Mouse (Mus musculus) layer of hippocampus, adult 8-10 months (tissue): ENCODE results near the gene AI413582. TPM values are rescaled to one million over a fixed set of nuclear protein-coding genes. Genes with fewer than 3 reads are reported as not detected.

Experiments used
- DNase-seq, 2 experiments: peaks; one replicate each; pipeline ENCODE4 v3.0.0; 2022; ENCODE audit warnings: low spot score in 2 of 2
- total RNA-seq, 4 experiments: library from RNA; stranded (reverse); gene quantifications; 2 replicates each; pipeline ENCODE4 v1.2.4; 2022

Gene AI413582
- total RNA-seq, 4 experiments from 2014 or later, result 61.9 to 71.6 (median 65.0) TPM

- DNase-seq, result no peak
Observed at GRCm38 (mm10) chr17:27580392-27581068, 15.0 kb upstream of the AI413582 start.

GRCm38 (mm10) chr17:27579816-27580215, 14.3 kb upstream of the AI413582 start:
- no peak for DNase-seq

- DNase-seq, result peak in 1 of 2 experiments; percentile 27
Observed at GRCm38 (mm10) chr17:27578487-27578886, 12.9 kb upstream of the AI413582 start.

GRCm38 (mm10) chr17:27577468-27577867, 11.9 kb upstream of the AI413582 start:
- DNase-seq, result no peak

GRCm38 (mm10) chr17:27576056-27576455, 10.5 kb upstream of the AI413582 start:
- DNase-seq, result no peak

GRCm38 (mm10) chr17:27575116-27575776, 9.7 kb upstream of the AI413582 start:
- DNase-seq, result peak in 1 of 2 experiments; percentile 10

GRCm38 (mm10) chr17:27574470-27575115, 9.0 kb upstream of the AI413582 start:
- DNase-seq, result peak in 1 of 2 experiments; percentile 55

- DNase-seq, result no peak
Observed at GRCm38 (mm10) chr17:27573772-27574320, 8.3 kb upstream of the AI413582 start.

GRCm38 (mm10) chr17:27571315-27571714, 5.8 kb upstream of the AI413582 start:
- no peak for DNase-seq

- peak in 1 of 2 experiments; percentile 5 for DNase-seq
Observed at GRCm38 (mm10) chr17:27568228-27568627, 2.7 kb upstream of the AI413582 start.

GRCm38 (mm10) chr17:27565942-27566267, 349 bp upstream of the AI413582 start:
- DNase-seq, result no peak

GRCm38 (mm10) chr17:27564391-27565162, 979 bp downstream of the AI413582 start:
- no peak for DNase-seq

GRCm38 (mm10) chr17:27563771-27564244, 1.7 kb downstream of the AI413582 start:
- no peak for DNase-seq

- DNase-seq, result peak in 1 of 2 experiments; percentile 52
Observed at GRCm38 (mm10) chr17:27561809-27562526, 3.6 kb downstream of the AI413582 start.

- no peak for DNase-seq
Observed at GRCm38 (mm10) chr17:27560926-27561480, 4.6 kb downstream of the AI413582 start.

GRCm38 (mm10) chr17:27559596-27559995, 6.0 kb downstream of the AI413582 start:
- no peak for DNase-seq

- no peak for DNase-seq
Observed at GRCm38 (mm10) chr17:27558845-27559244, 6.7 kb downstream of the AI413582 start.

- no peak for DNase-seq
Observed at GRCm38 (mm10) chr17:27557927-27558661, 7.5 kb downstream of the AI413582 start.

GRCm38 (mm10) chr17:27557181-27557926, 8.2 kb downstream of the AI413582 start:
- DNase-seq, result no peak
